Mouse (Mus musculus): ENCODE measurements around the gene Zfp26. TPM values are rescaled to one million over a fixed set of nuclear protein-coding genes. Genes with fewer than 3 reads are reported as not detected.

Gene Zfp26
- polyA plus RNA-seq, 1 experiment from 2014 or later, result 14.0 TPM

DNA sequence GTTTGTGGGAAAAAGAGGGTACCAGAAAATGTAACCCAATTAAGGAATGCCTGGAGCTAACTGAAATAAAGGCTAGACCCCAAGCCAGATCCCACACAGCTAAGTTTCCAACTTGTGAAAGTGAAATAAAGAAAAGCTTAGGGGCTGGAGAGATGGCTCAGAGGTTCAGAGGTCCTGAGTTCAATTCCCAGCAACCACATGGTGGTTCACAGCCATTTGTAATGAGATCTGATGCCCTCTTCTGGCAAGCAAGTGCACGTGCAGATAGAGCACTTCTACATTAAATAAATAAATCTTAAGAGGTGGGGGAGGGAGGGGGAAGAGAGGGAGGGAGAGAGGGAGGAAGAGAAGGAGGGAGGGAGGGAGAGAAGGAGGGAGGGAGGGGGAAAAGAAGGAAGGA, 48.5 kb downstream of the Zfp26 start:
- Histone ChIP-seq H3K9ac (ENCODE audit: low read length) (no peak overlapping the region), H3K4me3 (ENCODE audit: control insufficient read depth in 1 of 2, insufficient read depth in 1 of 2, low read depth in 1 of 2, low read length in 2 of 2) (no peak overlapping the region), H3K27me3 (ENCODE audit: control insufficient read depth, insufficient read depth, low read length) (no peaks in the 10 kb centered on the region), H3K4me2 (ENCODE audit: low read length) (no peak overlapping the region), H3K9me3 (ENCODE audit: control insufficient read depth, low read length) (no peaks in the 10 kb centered on the region), H3K4me1 (ENCODE audit: control insufficient read depth in 2 of 2, insufficient read depth in 2 of 2, low read length in 2 of 2) (no peaks in the 10 kb centered on the region), H3K27ac (replicated peaks in 1 of 2; ENCODE audit: control insufficient read depth in 1 of 2, insufficient read depth in 1 of 2, low read depth in 2 of 2, low read length in 2 of 2) (no peak overlapping the region), H3K36me3 (ENCODE audit: control insufficient read depth, insufficient read depth, low read length) (no peaks in the 10 kb centered on the region)
- ATAC-seq (ENCODE audit: insufficient number of reproducible peaks, insufficient read depth, low FRiP score, low read depth), result no peak
- 21% methylated on average over 1 of the region's 1 CpGs for WGBS

DNA sequence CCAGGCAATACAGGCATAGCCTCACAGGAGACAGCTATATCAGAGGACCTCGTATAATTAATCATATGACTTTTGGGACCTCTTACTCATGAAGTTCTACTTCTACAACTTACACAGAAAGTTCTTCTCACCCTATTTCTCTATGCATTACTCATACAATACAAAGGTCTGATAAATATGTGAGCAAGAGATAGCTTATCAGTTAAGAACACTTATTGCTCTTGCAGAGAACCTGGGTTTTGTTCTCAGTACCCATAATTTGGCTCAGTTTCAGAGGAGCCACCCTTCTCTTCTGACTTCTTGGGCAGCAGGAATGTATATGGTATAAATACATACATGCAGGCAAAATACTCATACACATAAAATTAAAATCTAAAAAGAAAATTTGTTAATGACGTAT, 50.6 kb downstream of the Zfp26 start:
- Histone ChIP-seq H3K4me3 (ENCODE audit: control insufficient read depth in 1 of 2, insufficient read depth in 1 of 2, low read depth in 1 of 2, low read length in 2 of 2) (no peak overlapping the region), H3K4me1 (ENCODE audit: control insufficient read depth in 2 of 2, insufficient read depth in 2 of 2, low read length in 2 of 2) (no peaks in the 10 kb centered on the region)
- WGBS, result 81% methylated on average over 2 of the region's 2 CpGs

DNA sequence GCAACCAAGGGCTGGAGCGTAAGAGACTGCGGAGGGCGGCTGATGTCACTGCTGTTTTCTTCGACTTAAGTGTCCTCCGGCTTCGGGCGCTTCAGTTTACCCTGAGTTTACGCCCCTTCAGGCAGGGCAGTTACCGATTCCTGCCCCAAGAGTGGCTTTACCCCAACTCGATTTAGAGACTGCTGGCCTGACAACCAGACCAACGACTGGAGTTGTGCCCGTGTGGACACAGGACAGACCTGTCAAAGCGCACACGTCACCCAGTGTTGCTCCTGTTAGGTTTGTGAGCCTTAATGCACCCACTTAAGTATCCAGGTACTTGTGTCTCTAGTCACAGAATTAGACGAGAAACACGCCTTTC, 74.6 kb downstream of the Zfp26 start:
- peak overlapping the region; percentile 79 for H3K9ac ChIP-seq (ENCODE audit: low read length)

More for the DNA sequence above, 50.6 kb downstream of the Zfp26 start:
- H3K9ac ChIP-seq (ENCODE audit: low read length), result no peak overlapping the region
- no peak overlapping the region for H3K27ac ChIP-seq (replicated peaks in 1 of 2; ENCODE audit: control insufficient read depth in 1 of 2, insufficient read depth in 1 of 2, low read depth in 2 of 2, low read length in 2 of 2)
- H3K4me2 ChIP-seq (ENCODE audit: low read length), result no peak overlapping the region
- H3K27me3 ChIP-seq (ENCODE audit: control insufficient read depth, insufficient read depth, low read length), result no peaks in the 10 kb centered on the region
- no peak for ATAC-seq (ENCODE audit: insufficient number of reproducible peaks, insufficient read depth, low FRiP score, low read depth)
- no peaks in the 10 kb centered on the region for H3K36me3 ChIP-seq (ENCODE audit: control insufficient read depth, insufficient read depth, low read length)
- no peaks in the 10 kb centered on the region for H3K9me3 ChIP-seq (ENCODE audit: control insufficient read depth, low read length)

DNA sequence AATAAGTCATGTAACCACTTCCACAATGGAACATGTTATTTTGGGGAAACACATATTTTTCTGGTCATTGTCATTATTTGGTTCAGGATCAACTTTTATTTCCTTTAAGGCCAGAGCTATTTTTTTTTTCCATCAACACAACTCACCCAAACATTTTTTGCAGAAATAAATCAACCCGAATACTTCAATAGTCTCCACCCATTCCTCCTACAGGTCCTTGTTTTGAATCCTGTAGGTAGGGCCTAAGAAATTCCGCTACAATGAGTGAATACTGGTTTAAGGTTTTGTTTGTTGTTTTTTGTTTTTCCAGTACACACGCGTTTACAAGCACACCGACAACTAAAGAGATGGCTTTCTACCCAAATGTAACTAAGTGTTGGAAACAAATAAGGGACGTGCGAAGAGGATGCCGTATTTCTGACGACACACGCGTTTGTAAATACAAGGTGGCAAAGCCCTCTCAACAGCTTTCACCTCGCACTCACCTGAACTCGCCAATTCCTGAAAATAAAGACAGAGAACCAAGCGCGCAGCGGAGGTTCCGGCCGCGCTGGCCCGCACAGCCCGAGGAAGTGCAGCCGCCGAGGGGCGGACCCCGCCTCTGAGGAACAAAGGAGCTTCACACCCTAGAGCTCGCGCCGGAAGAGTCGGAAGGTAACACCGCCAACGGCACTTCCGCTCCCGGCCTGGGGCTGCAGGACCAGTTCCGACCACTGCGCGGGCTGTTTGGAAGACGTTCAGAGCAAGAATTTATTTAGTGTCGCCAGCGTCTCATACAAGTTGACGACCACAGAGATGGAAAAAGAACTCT, 75.2 kb downstream of the Zfp26 start, which contains the start of gene Zfp560:
Zfp560 (minus strand) TSS at position 646 of the 811 bp plus-strand sequence.
- H3K4me3 ChIP-seq (ENCODE audit: control insufficient read depth in 1 of 2, insufficient read depth in 1 of 2, low read depth in 1 of 2, low read length in 2 of 2), result peak within 1 kb of the TSS; percentile 59 to 89
- peaks cover 2 to 5% of the 10 kb centered on the region in 2 experiments; a peak in 2 of 4 replicates for H3K4me1 ChIP-seq (ENCODE audit: control insufficient read depth in 2 of 2, insufficient read depth in 2 of 2, low read length in 2 of 2)
- no peaks in the 10 kb centered on the region for H3K36me3 ChIP-seq (ENCODE audit: control insufficient read depth, insufficient read depth, low read length)
- no peaks in the 10 kb centered on the region for H3K27me3 ChIP-seq (ENCODE audit: control insufficient read depth, insufficient read depth, low read length)
- H3K27ac ChIP-seq (replicated peaks in 1 of 2; ENCODE audit: control insufficient read depth in 1 of 2, insufficient read depth in 1 of 2, low read depth in 2 of 2, low read length in 2 of 2), result peak within 1 kb of the TSS; percentile 63 to 77
- WGBS, result 3% methylated on average over 40 of the region's 40 CpGs
- peak within 1 kb of the TSS; percentile 90 for H3K4me2 ChIP-seq (ENCODE audit: low read length)
- peak within 1 kb of the TSS; percentile 79 for H3K9ac ChIP-seq (ENCODE audit: low read length)
- peak; percentile 97 for ATAC-seq (ENCODE audit: insufficient number of reproducible peaks, insufficient read depth, low FRiP score, low read depth)
- H3K9me3 ChIP-seq (ENCODE audit: control insufficient read depth, low read length), result no peaks in the 10 kb centered on the region

More for the DNA sequence above, 74.6 kb downstream of the Zfp26 start:
- Histone ChIP-seq H3K27ac (replicated peaks in 1 of 2; ENCODE audit: control insufficient read depth in 1 of 2, insufficient read depth in 1 of 2, low read depth in 2 of 2, low read length in 2 of 2) (peak overlapping the region; percentile 63 to 77), H3K36me3 (ENCODE audit: control insufficient read depth, insufficient read depth, low read length) (no peaks in the 10 kb centered on the region), H3K9me3 (ENCODE audit: control insufficient read depth, low read length) (no peaks in the 10 kb centered on the region), H3K27me3 (ENCODE audit: control insufficient read depth, insufficient read depth, low read length) (no peaks in the 10 kb centered on the region), H3K4me3 (ENCODE audit: control insufficient read depth in 1 of 2, insufficient read depth in 1 of 2, low read depth in 1 of 2, low read length in 2 of 2) (peak overlapping the region; percentile 59 to 89), H3K4me1 (ENCODE audit: control insufficient read depth in 2 of 2, insufficient read depth in 2 of 2, low read length in 2 of 2) (peaks cover 2 to 5% of the 10 kb centered on the region in 2 experiments; a peak in 2 of 4 replicates), H3K4me2 (ENCODE audit: low read length) (peak overlapping the region; percentile 90)
- 0 out of 2 replicates have a peak, but pooled peaks have one; percentile 13 for ATAC-seq (ENCODE audit: insufficient number of reproducible peaks, insufficient read depth, low FRiP score, low read depth)
- 17% methylated on average over 16 of the region's 16 CpGs for WGBS

DNA sequence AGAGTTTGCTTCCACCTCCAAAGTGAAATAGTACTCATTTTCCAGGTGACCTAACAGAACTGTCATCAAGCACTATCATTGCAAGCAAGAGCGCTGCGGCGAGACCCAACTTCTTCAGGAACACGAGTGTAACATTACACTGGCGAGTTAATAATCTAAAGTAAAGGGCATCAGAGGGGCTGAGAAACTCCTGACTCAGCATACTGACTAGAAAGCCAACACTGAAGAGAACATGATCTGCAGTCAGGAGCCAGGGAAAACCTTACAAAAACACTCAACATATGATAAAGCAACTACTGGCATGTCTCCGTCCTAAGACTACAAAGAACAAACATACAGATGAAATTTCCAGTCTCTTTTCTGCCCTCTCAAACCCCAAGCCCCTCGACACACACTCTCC, 76.3 kb downstream of the Zfp26 start:
- H3K4me3 ChIP-seq (ENCODE audit: control insufficient read depth in 1 of 2, insufficient read depth in 1 of 2, low read depth in 1 of 2, low read length in 2 of 2), result no peak overlapping the region
- H3K27ac ChIP-seq (replicated peaks in 1 of 2; ENCODE audit: control insufficient read depth in 1 of 2, insufficient read depth in 1 of 2, low read depth in 2 of 2, low read length in 2 of 2), result no peak overlapping the region
- no peak overlapping the region for H3K9ac ChIP-seq (ENCODE audit: low read length)
- no peak for ATAC-seq (ENCODE audit: insufficient number of reproducible peaks, insufficient read depth, low FRiP score, low read depth)
- no peaks in the 10 kb centered on the region for H3K27me3 ChIP-seq (ENCODE audit: control insufficient read depth, insufficient read depth, low read length)
- H3K4me2 ChIP-seq (ENCODE audit: low read length), result peak overlapping the region; percentile 90
- 85% methylated on average over 7 of the region's 7 CpGs for WGBS
- no peaks in the 10 kb centered on the region for H3K36me3 ChIP-seq (ENCODE audit: control insufficient read depth, insufficient read depth, low read length)
- H3K4me1 ChIP-seq (ENCODE audit: control insufficient read depth in 2 of 2, insufficient read depth in 2 of 2, low read length in 2 of 2), result peaks cover 2 to 5% of the 10 kb centered on the region in 2 experiments; a peak in 2 of 4 replicates
- H3K9me3 ChIP-seq (ENCODE audit: control insufficient read depth, low read length), result no peaks in the 10 kb centered on the region

Other genes starting within 250 kb of the Zfp26 start
- gene Olfr871, start 248.0 kb downstream of the Zfp26 start, polyA plus RNA-seq (2014; fragmentation: Nextera tagmentation; extraction: Ambion mirVana), result not detected in 2 replicates
- not detected in 2 replicates for gene Olfr872, start 223.0 kb downstream of the Zfp26 start, polyA plus RNA-seq (2014; fragmentation: Nextera tagmentation; extraction: Ambion mirVana)
- gene Olfr39, start 177.8 kb downstream of the Zfp26 start, polyA plus RNA-seq (2014; fragmentation: Nextera tagmentation; extraction: Ambion mirVana), result 0.19 TPM in 1 of 2 replicates, not detected in the other
- not detected in 2 replicates for gene Olfr873, start 161.6 kb downstream of the Zfp26 start, polyA plus RNA-seq (2014; fragmentation: Nextera tagmentation; extraction: Ambion mirVana)
- gene Olfr18, start 124.1 kb downstream of the Zfp26 start, polyA plus RNA-seq (2014; fragmentation: Nextera tagmentation; extraction: Ambion mirVana), result not detected in 2 replicates
- 38.7 and 40.5 TPM in 2 replicates for gene Zfp560, start 75.0 kb downstream of the Zfp26 start, polyA plus RNA-seq (2014; fragmentation: Nextera tagmentation; extraction: Ambion mirVana)
- 13.4 and 15.7 TPM in 2 replicates for gene Zfp426, start 32.6 kb upstream of the Zfp26 start, polyA plus RNA-seq (2014; fragmentation: Nextera tagmentation; extraction: Ambion mirVana)
- gene Zfp266, start 61.3 kb upstream of the Zfp26 start, polyA plus RNA-seq (2014; fragmentation: Nextera tagmentation; extraction: Ambion mirVana), result 43.5 and 48.8 TPM in 2 replicates
- gene Zfp846, start 121.1 kb upstream of the Zfp26 start, polyA plus RNA-seq (2014; fragmentation: Nextera tagmentation; extraction: Ambion mirVana), result 11.0 and 11.8 TPM in 2 replicates
- gene Ubl5, start 182.7 kb upstream of the Zfp26 start, polyA plus RNA-seq (2014; fragmentation: Nextera tagmentation; extraction: Ambion mirVana), result 345 and 375 TPM in 2 replicates
- gene Fbxl12, start 184.6 kb upstream of the Zfp26 start, polyA plus RNA-seq (2014; fragmentation: Nextera tagmentation; extraction: Ambion mirVana), result 7.6 and 10.6 TPM in 2 replicates
- 45.5 and 48.5 TPM in 2 replicates for gene Pin1, start 191.9 kb upstream of the Zfp26 start, polyA plus RNA-seq (2014; fragmentation: Nextera tagmentation; extraction: Ambion mirVana)

Measured in heart, embryonic 14.5 days (tissue).